Mouse (Mus musculus): ENCODE data around the gene Hnf1a. TPM values are rescaled to one million over a fixed set of nuclear protein-coding genes. Genes with fewer than 3 reads are reported as not detected.

The Hnf1a gene
- polyA plus RNA-seq, 1 experiment from 2014 or later: 0.05 TPM

GRCm38 (mm10) chr5:115009961-115010360 is 39.1 kb upstream of the Hnf1a start:
- Histone ChIP-seq H3K27ac (ENCODE audit: low read length) (peak overlapping the region; percentile 97; the same call in 1 of the 2 replicates), H3K27me3 (ENCODE audit: control insufficient read depth, insufficient read depth, low read depth, low read length) (no peaks in the 10 kb centered on the region), H3K4me1 (ENCODE audit: control insufficient read depth, insufficient read depth, low read length) (peaks cover 26% of the 10 kb centered on the region), H3K4me2 (ENCODE audit: low read length) (peak overlapping the region; percentile 85), H3K4me3 (ENCODE audit: low read depth, low read length) (peak overlapping the region; percentile 100; the same call in 1 of the 2 replicates), H3K36me3 (ENCODE audit: control insufficient read depth, insufficient read depth, low read length) (no peaks in the 10 kb centered on the region), H3K9me3 (replicated peaks; ENCODE audit: control insufficient read depth, low read length, poor library complexity, severe bottlenecking) (no peaks in the 10 kb centered on the region), H3K9ac (ENCODE audit: low read depth, low read length) (peak overlapping the region; percentile 99)
- no peak for ATAC-seq
- 63% methylated on average over 3 of the region's 3 CpGs for WGBS

- Histone ChIP-seq H3K36me3 (ENCODE audit: control insufficient read depth, insufficient read depth, low read length) (no peaks in the 10 kb centered on the region), H3K9me3 (replicated peaks; ENCODE audit: control insufficient read depth, low read length, poor library complexity, severe bottlenecking) (no peaks in the 10 kb centered on the region), H3K4me1 (ENCODE audit: control insufficient read depth, insufficient read depth, low read length) (peaks cover 21% of the 10 kb centered on the region), H3K27ac (ENCODE audit: low read length) (no peak overlapping the region), H3K4me3 (ENCODE audit: low read depth, low read length) (no peak overlapping the region), H3K4me2 (ENCODE audit: low read length) (no peak overlapping the region), H3K27me3 (ENCODE audit: control insufficient read depth, insufficient read depth, low read depth, low read length) (no peaks in the 10 kb centered on the region), H3K9ac (ENCODE audit: low read depth, low read length) (no peak overlapping the region)
- 92% methylated on average over 6 of the region's 6 CpGs for WGBS
- no peak for ATAC-seq
Observed at GRCm38 (mm10) chr5:115009143-115009542, 38.2 kb upstream of the Hnf1a start.

- no peak overlapping the region for H3K9ac ChIP-seq (ENCODE audit: low read depth, low read length)
- no peaks in the 10 kb centered on the region for H3K36me3 ChIP-seq (ENCODE audit: control insufficient read depth, insufficient read depth, low read length)
- H3K4me2 ChIP-seq (ENCODE audit: low read length): no peak overlapping the region
- no peak for ATAC-seq
- H3K4me1 ChIP-seq (ENCODE audit: control insufficient read depth, insufficient read depth, low read length): peaks cover 15% of the 10 kb centered on the region
- 91% methylated on average over 7 of the region's 7 CpGs for WGBS
- no peaks in the 10 kb centered on the region for H3K27me3 ChIP-seq (ENCODE audit: control insufficient read depth, insufficient read depth, low read depth, low read length)
- no peak overlapping the region for H3K27ac ChIP-seq (ENCODE audit: low read length)
- no peaks in the 10 kb centered on the region for H3K9me3 ChIP-seq (replicated peaks; ENCODE audit: control insufficient read depth, low read length, poor library complexity, severe bottlenecking)
- no peak overlapping the region for H3K4me3 ChIP-seq (ENCODE audit: low read depth, low read length)
Observed at GRCm38 (mm10) chr5:115008307-115008706, 37.4 kb upstream of the Hnf1a start.

- H3K4me3 ChIP-seq (ENCODE audit: low read depth, low read length): no peak overlapping the region
- H3K27me3 ChIP-seq (ENCODE audit: control insufficient read depth, insufficient read depth, low read depth, low read length): no peaks in the 10 kb centered on the region
- 78% methylated on average over 5 of the region's 5 CpGs for WGBS
- H3K9ac ChIP-seq (ENCODE audit: low read depth, low read length): no peak overlapping the region
- ATAC-seq: no peak
- no peaks in the 10 kb centered on the region for H3K9me3 ChIP-seq (replicated peaks; ENCODE audit: control insufficient read depth, low read length, poor library complexity, severe bottlenecking)
- H3K36me3 ChIP-seq (ENCODE audit: control insufficient read depth, insufficient read depth, low read length): no peaks in the 10 kb centered on the region
- no peak overlapping the region for H3K27ac ChIP-seq (ENCODE audit: low read length)
- H3K4me1 ChIP-seq (ENCODE audit: control insufficient read depth, insufficient read depth, low read length): peaks cover 9% of the 10 kb centered on the region
- no peak overlapping the region for H3K4me2 ChIP-seq (ENCODE audit: low read length)
Observed at GRCm38 (mm10) chr5:115007768-115008167, 36.9 kb upstream of the Hnf1a start.

GRCm38 (mm10) chr5:115003224-115003873 is 32.5 kb upstream of the Hnf1a start:
- H3K4me2 ChIP-seq (ENCODE audit: low read length): no peak overlapping the region
- H3K9me3 ChIP-seq (replicated peaks; ENCODE audit: control insufficient read depth, low read length, poor library complexity, severe bottlenecking): no peaks in the 10 kb centered on the region
- no peaks in the 10 kb centered on the region for H3K36me3 ChIP-seq (ENCODE audit: control insufficient read depth, insufficient read depth, low read length)
- no peaks in the 10 kb centered on the region for H3K27me3 ChIP-seq (ENCODE audit: control insufficient read depth, insufficient read depth, low read depth, low read length)
- no peak for ATAC-seq
- no peak overlapping the region for H3K4me3 ChIP-seq (ENCODE audit: low read depth, low read length)
- 80% methylated on average over 13 of the region's 13 CpGs for WGBS
- no peaks in the 10 kb centered on the region for H3K4me1 ChIP-seq (ENCODE audit: control insufficient read depth, insufficient read depth, low read length)
- H3K9ac ChIP-seq (ENCODE audit: low read depth, low read length): no peak overlapping the region
- no peak overlapping the region for H3K27ac ChIP-seq (ENCODE audit: low read length)

GRCm38 (mm10) chr5:115002781-115003180 is 31.9 kb upstream of the Hnf1a start:
- no peak overlapping the region for H3K9ac ChIP-seq (ENCODE audit: low read depth, low read length)
- no peak overlapping the region for H3K4me2 ChIP-seq (ENCODE audit: low read length)
- H3K36me3 ChIP-seq (ENCODE audit: control insufficient read depth, insufficient read depth, low read length): no peaks in the 10 kb centered on the region
- no peaks in the 10 kb centered on the region for H3K4me1 ChIP-seq (ENCODE audit: control insufficient read depth, insufficient read depth, low read length)
- no peaks in the 10 kb centered on the region for H3K9me3 ChIP-seq (replicated peaks; ENCODE audit: control insufficient read depth, low read length, poor library complexity, severe bottlenecking)
- H3K4me3 ChIP-seq (ENCODE audit: low read depth, low read length): no peak overlapping the region
- no peaks in the 10 kb centered on the region for H3K27me3 ChIP-seq (ENCODE audit: control insufficient read depth, insufficient read depth, low read depth, low read length)
- ATAC-seq: no peak
- WGBS: 84% methylated on average over 6 of the region's 6 CpGs
- H3K27ac ChIP-seq (ENCODE audit: low read length): no peak overlapping the region

- H3K9me3 ChIP-seq (replicated peaks; ENCODE audit: control insufficient read depth, low read length, poor library complexity, severe bottlenecking): no peaks in the 10 kb centered on the region
- no peaks in the 10 kb centered on the region for H3K4me1 ChIP-seq (ENCODE audit: control insufficient read depth, insufficient read depth, low read length)
- H3K36me3 ChIP-seq (ENCODE audit: control insufficient read depth, insufficient read depth, low read length): no peaks in the 10 kb centered on the region
- 67% methylated on average over 8 of the region's 8 CpGs for WGBS
- no peak overlapping the region for H3K4me2 ChIP-seq (ENCODE audit: low read length)
- no peak overlapping the region for H3K4me3 ChIP-seq (ENCODE audit: low read depth, low read length)
- no peak overlapping the region for H3K27ac ChIP-seq (ENCODE audit: low read length)
- H3K27me3 ChIP-seq (ENCODE audit: control insufficient read depth, insufficient read depth, low read depth, low read length): no peaks in the 10 kb centered on the region
- no peak for ATAC-seq
- no peak overlapping the region for H3K9ac ChIP-seq (ENCODE audit: low read depth, low read length)
Observed at GRCm38 (mm10) chr5:115001464-115001863, 30.6 kb upstream of the Hnf1a start.

- no peaks in the 10 kb centered on the region for H3K27me3 ChIP-seq (ENCODE audit: control insufficient read depth, insufficient read depth, low read depth, low read length)
- H3K4me3 ChIP-seq (ENCODE audit: low read depth, low read length): no peak overlapping the region
- 81% methylated on average over 2 of the region's 2 CpGs for WGBS
- no peaks in the 10 kb centered on the region for H3K4me1 ChIP-seq (ENCODE audit: control insufficient read depth, insufficient read depth, low read length)
- no peak overlapping the region for H3K27ac ChIP-seq (ENCODE audit: low read length)
- ATAC-seq: no peak
- no peaks in the 10 kb centered on the region for H3K9me3 ChIP-seq (replicated peaks; ENCODE audit: control insufficient read depth, low read length, poor library complexity, severe bottlenecking)
- no peak overlapping the region for H3K4me2 ChIP-seq (ENCODE audit: low read length)
- H3K9ac ChIP-seq (ENCODE audit: low read depth, low read length): no peak overlapping the region
- no peaks in the 10 kb centered on the region for H3K36me3 ChIP-seq (ENCODE audit: control insufficient read depth, insufficient read depth, low read length)
Observed at GRCm38 (mm10) chr5:115000503-115000902, 29.6 kb upstream of the Hnf1a start.

- Histone ChIP-seq H3K9me3 (replicated peaks; ENCODE audit: control insufficient read depth, low read length, poor library complexity, severe bottlenecking) (no peaks in the 10 kb centered on the region), H3K9ac (ENCODE audit: low read depth, low read length) (no peak overlapping the region), H3K36me3 (ENCODE audit: control insufficient read depth, insufficient read depth, low read length) (no peaks in the 10 kb centered on the region), H3K4me3 (ENCODE audit: low read depth, low read length) (no peak overlapping the region), H3K4me1 (ENCODE audit: control insufficient read depth, insufficient read depth, low read length) (no peaks in the 10 kb centered on the region), H3K4me2 (ENCODE audit: low read length) (no peak overlapping the region), H3K27me3 (ENCODE audit: control insufficient read depth, insufficient read depth, low read depth, low read length) (no peaks in the 10 kb centered on the region), H3K27ac (ENCODE audit: low read length) (no peak overlapping the region)
- no peak for ATAC-seq
- WGBS: 79% methylated on average over 6 of the region's 6 CpGs
Observed at GRCm38 (mm10) chr5:114997327-114997726, 26.4 kb upstream of the Hnf1a start.
